Comparison of ENCODE assay signal across 8 mouse cellular contexts in genomic region chrX:134686267-134686666, GRCm38 (mm10). TPM values are rescaled to one million over a fixed set of nuclear protein-coding genes. Genes with fewer than 3 reads are reported as not detected.
A peak's percentile ranks its signal among the peaks of the same experiment; 100 is the strongest.
DNase-seq lines count a peak whose midpoint lies in the region; ATAC-seq and TF ChIP-seq lines count a peak whose summit lies in the region.

Gene Armcx4, plus strand, starts transcription at chrX:134686519.

- WGBS in spleen, adult 2 months, result 27% methylated on average over 33 of the region's 33 CpGs
- WGBS in intestine, embryonic 15.5 days, result 11% methylated on average over 32 of the region's 33 CpGs

- H3K9me3 ChIP-seq in intestine, embryonic 15.5 days, result no peaks in the 10 kb centered on the region
- H3K9me3 ChIP-seq in megakaryocyte, embryonic 14.5 days, result no peaks in the 10 kb centered on the region

- no peaks in the 10 kb centered on the region for H3K4me1 ChIP-seq in spleen, adult 2 months (ENCODE audit: control insufficient read depth, insufficient read depth, insufficient read length)
- no peaks in the 10 kb centered on the region for H3K4me1 ChIP-seq in intestine, embryonic 15.5 days (replicated peaks)
- H3K4me1 ChIP-seq in megakaryocyte, embryonic 14.5 days, result peaks cover 28% of the 10 kb centered on the region

- intact Hi-C loops in left cerebral cortex, postnatal 10 days (cut with DNase I), result no loop called here

- no peak within 1 kb of the TSS for H3K27ac ChIP-seq in spleen, adult 2 months (ENCODE audit: insufficient read depth, low read length)
- peak within 1 kb of the TSS; percentile 77 for H3K27ac ChIP-seq in intestine, embryonic 15.5 days

- no peak for TF ChIP-seq POLR2A in spleen, adult 2 months (IDR thresholded peaks at IDR 0.05; ENCODE audit: low read depth, low read length)

- H3K36me3 ChIP-seq in spleen, adult 2 months (ENCODE audit: control insufficient read depth, insufficient read depth, low read length), result no peaks in the 10 kb centered on the region
- H3K36me3 ChIP-seq in intestine, embryonic 15.5 days, result no peaks in the 10 kb centered on the region
- no peaks in the 10 kb centered on the region for H3K36me3 ChIP-seq in megakaryocyte, embryonic 14.5 days (replicated peaks; ENCODE audit: low read length)

- no peaks in the 10 kb centered on the region for H3K27me3 ChIP-seq in spleen, adult 2 months (ENCODE audit: control insufficient read depth, insufficient read depth, low read length)
- H3K27me3 ChIP-seq in intestine, embryonic 15.5 days (replicated peaks), result no peaks in the 10 kb centered on the region
- H3K27me3 ChIP-seq in megakaryocyte, embryonic 14.5 days (replicated peaks), result peaks cover 53% of the 10 kb centered on the region

- peak within 1 kb of the TSS; percentile 55 for H3K4me2 ChIP-seq in intestine, embryonic 15.5 days (replicated peaks)

- H3K9ac ChIP-seq in intestine, embryonic 15.5 days, result peak within 1 kb of the TSS; percentile 49

- TF ChIP-seq CTCF in spleen, adult 2 months (IDR thresholded peaks at IDR 0.05; ENCODE audit: extremely low read depth, insufficient read depth, insufficient read length, insufficient replicate concordance), result no peak

- peak in 1 of 2 experiments; percentile 3 for DNase-seq in spleen, adult 2 months (ENCODE audit: low read depth in 1 of 2, low spot score in 2 of 2)
- no peak for DNase-seq in spleen, adult 12 weeks (ENCODE audit: low spot score)
- DNase-seq in embryo, embryonic 11.5 days (ENCODE audit: low read depth, low spot score), result peak; percentile 68
- peak; percentile 71 to 88 for DNase-seq in left cerebral cortex, postnatal 10 days (ENCODE audit: extremely low spot score in 1 of 2, low spot score in 2 of 2)
- DNase-seq in right cerebral cortex, postnatal 10 days (ENCODE audit: low spot score in 2 of 2), result peak; percentile 88 to 94

- ATAC-seq in granulocyte monocyte progenitor cell, adult 5-6 weeks (replicated peaks; ENCODE audit: poor library complexity, severe bottlenecking), result peak; percentile 94
- ATAC-seq in intestine, embryonic 15.5 days, result peak; percentile 95

- peak within 1 kb of the TSS; percentile 65 for H3K4me3 ChIP-seq in spleen, adult 2 months (ENCODE audit: extremely low read depth, insufficient read depth, insufficient read length)
- peak within 1 kb of the TSS; percentile 50 for H3K4me3 ChIP-seq in intestine, embryonic 15.5 days (replicated peaks)
- H3K4me3 ChIP-seq in megakaryocyte, embryonic 14.5 days (replicated peaks), result peak within 1 kb of the TSS; percentile 91

RNA-seq across cellular contexts. Expression of gene Armcx4, which starts in this region (rescaled TPM):
- polyA plus RNA-seq in spleen, adult 2 months (2012; rRNA removed), result 0.28 and 0.39 TPM in 2 replicates
- total RNA-seq in granulocyte monocyte progenitor cell, adult 5-6 weeks (2014; fragmentation: Nextera tagmentation), result 3.8 and 6.1 TPM in 2 replicates
- 5.3 and 5.7 TPM in 2 replicates for total RNA-seq in granulocyte monocyte progenitor cell, adult 5-6 weeks (2017)
- 2.7 and 3.3 TPM in 2 replicates for polyA plus RNA-seq in intestine, embryonic 15.5 days (2015; fragmentation: Nextera tagmentation; extraction: Ambion mirVana)
- total RNA-seq in left cerebral cortex, postnatal 10 days (2021), result 10 to 100 TPM; 51.3 to 51.5 TPM
- 0.16 and 0.19 TPM in 2 replicates for polyA plus RNA-seq in megakaryocyte, embryonic 14.5 days (2012; ENCODE audit: insufficient read depth, low replicate concordance)

Comparison
In these comparisons a context has a peak if more than half of its experiments do, and no peak if none do; other contexts are left out.
1. RNA of gene Armcx4 (total RNA-seq): 51.3 to 51.5 TPM in left cerebral cortex, postnatal 10 days; 3.8 to 6.1 TPM in granulocyte monocyte progenitor cell, adult 5-6 weeks; every median in the first group is over 4 times any median in the second.
2. Peak in every context shown above with its lines, with median percentiles within 50 percentile points of each other: H3K4me3 ChIP-seq.